Mouse (Mus musculus): Measurements from ENCODE around the gene Cblb.
A peak's percentile ranks its signal among the peaks of the same experiment; 100 is the strongest.

DNA sequence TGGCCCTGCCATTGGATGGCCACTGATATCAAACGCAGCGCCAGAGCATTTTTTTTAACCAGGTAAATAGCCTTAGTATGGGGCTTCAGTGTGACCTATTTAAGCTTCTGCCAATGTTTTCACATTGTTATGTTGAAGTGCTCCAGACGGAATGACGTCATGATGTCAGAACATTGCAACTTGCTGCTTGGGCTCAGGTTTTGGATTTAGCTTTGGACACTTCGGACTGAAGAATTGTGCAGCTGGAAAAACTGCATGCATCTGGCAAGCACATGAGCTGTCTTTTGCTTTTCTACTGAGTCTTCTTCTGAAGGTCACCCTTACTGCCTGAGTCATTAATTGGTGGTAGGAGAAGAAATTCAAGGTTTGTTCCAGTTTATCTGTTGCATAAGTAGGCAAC is 3.3 kb downstream of the Cblb start:
- TF ChIP-seq CTCF (IDR thresholded peaks at IDR 0.05; ENCODE audit: control insufficient read depth, insufficient read depth, insufficient read length) (no peak), MAX (IDR thresholded peaks at IDR 0.05) (peak; percentile 62)
